Mouse (Mus musculus) neural tube, embryonic 13.5 days (tissue): ENCODE measurements around the gene Tomm7. TPM values are rescaled to one million over a fixed set of nuclear protein-coding genes. Genes with fewer than 3 reads are reported as not detected.

Source experiments
- polyA plus RNA-seq: library from polyadenylated mRNA; unstranded; fragments of >200 nt; fragmentation: Nextera tagmentation; extraction: Ambion mirVana; gene quantifications from 2 replicates; pipeline ENCODE4 v1.2.1, GENCODE M21; 2015

Gene Tomm7
- polyA plus RNA-seq, 1 experiment from 2014 or later = 98.8 TPM

Other genes starting within 250 kb of the Tomm7 start
- gene Srpk2, start 159.5 kb downstream of the Tomm7 start, polyA plus RNA-seq = 91.1 and 96.1 TPM in 2 replicates
- 18.3 and 20.3 TPM in 2 replicates for gene Pus7, start 60.5 kb downstream of the Tomm7 start, polyA plus RNA-seq
- 33.8 and 37.9 TPM in 2 replicates for gene Rint1, start 56.5 kb downstream of the Tomm7 start, polyA plus RNA-seq
- gene Fam126a, start 186.5 kb upstream of the Tomm7 start, polyA plus RNA-seq = 28.4 and 30.5 TPM in 2 replicates